Mouse (Mus musculus) CH12.LX (cell line): ENCODE results near the gene Miox. TPM values are rescaled to one million over a fixed set of nuclear protein-coding genes. Genes with fewer than 3 reads are reported as not detected.

Experiments
- DNase-seq: peaks from one replicate; pipeline ENCODE4 v3.0.0-alpha.2; 2013; ENCODE audit errors: extremely low read depth
- H3K27ac ChIP-seq: 2 replicates; pipeline ENCODE4 v1.5.1; 2012; ENCODE audit warnings: low read depth, mild to moderate bottlenecking, control low read depth, moderate library complexity; ENCODE audit not compliant: insufficient read depth
- H3K27me3 ChIP-seq: replicated peaks from 2 replicates; pipeline ENCODE3; 2012; ENCODE audit warnings: inconsistent platforms
- H3K36me3 ChIP-seq, 2 experiments: replicated peaks in 1 of 2; 2 replicates each; pipeline versions ENCODE3 to v1.6.1; 2012; ENCODE audit warnings: inconsistent platforms in 1 of 2, low read length in 1 of 2, mild to moderate bottlenecking in 1 of 2, mixed read lengths in 1 of 2, moderate library complexity in 1 of 2; ENCODE audit not compliant: control insufficient read depth in 1 of 2, insufficient read depth in 1 of 2
- H3K4me1 ChIP-seq, 2 experiments: 2 replicates each; pipeline ENCODE4 v1.6.1; 2012; ENCODE audit warnings: inconsistent platforms in 1 of 2, moderate library complexity in 1 of 2; ENCODE audit not compliant: insufficient read depth in 2 of 2, control insufficient read depth in 1 of 2
- H3K4me2 ChIP-seq: 2 replicates; pipeline ENCODE4 v1.6.1; 2012; ENCODE audit warnings: low read depth, mild to moderate bottlenecking, control low read depth; ENCODE audit not compliant: poor library complexity, insufficient read depth, severe bottlenecking
- H3K4me3 ChIP-seq, 3 experiments: fragments of 150-350 bp in 1 of 3; sonication (generic) in 1 of 3; replicated peaks in 1 of 3; 2 replicates each; pipeline versions ENCODE3 to v1.5.1; 2011 to 2012; ENCODE audit warnings: low read depth in 2 of 3, low read length in 2 of 3, mild to moderate bottlenecking in 2 of 3, moderate library complexity in 2 of 3, control low read depth in 1 of 3, improper control_type of control experiment in 1 of 3, inconsistent platforms in 1 of 3, mixed read lengths in 1 of 3; ENCODE audit not compliant: poor library complexity in 1 of 3
- H3K79me2 ChIP-seq: replicated peaks from 2 replicates; pipeline ENCODE4 v1.6.1; 2012; ENCODE audit warnings: mild to moderate bottlenecking, moderate library complexity; ENCODE audit not compliant: control insufficient read depth, poor library complexity, insufficient read depth, severe bottlenecking; ENCODE audit errors: extremely low read depth
- H3K9ac ChIP-seq: 2 replicates; pipeline ENCODE4 v1.6.1; 2012; ENCODE audit warnings: low read depth, mild to moderate bottlenecking, control low read depth, moderate library complexity; ENCODE audit not compliant: insufficient read depth
- H3K9me3 ChIP-seq: replicated peaks from 2 replicates; pipeline ENCODE3; 2012; ENCODE audit warnings: low read length, inconsistent platforms, mixed read lengths
- BHLHE40 ChIP-seq: IDR thresholded peaks from 2 replicates; pipeline ENCODE4 v1.6.1; 2011; ENCODE audit warnings: mild to moderate bottlenecking, low read depth, low read length, improper control_type of control experiment
- CHD2 ChIP-seq: IDR thresholded peaks from 2 replicates; pipeline ENCODE4 v1.6.1; 2011; ENCODE audit warnings: low read length, improper control_type of control experiment
- CTCF ChIP-seq, 2 experiments: IDR thresholded peaks in 1 of 2; conservative IDR thresholded peaks in 1 of 2; 2 replicates each; pipeline ENCODE4 v1.5.1; 2011 to 2012; ENCODE audit warnings: low read depth in 2 of 2, low read length in 2 of 2, improper control_type of control experiment in 1 of 2, inconsistent platforms in 1 of 2, mild to moderate bottlenecking in 1 of 2, moderate library complexity in 1 of 2
- EP300 ChIP-seq: IDR thresholded peaks from 2 replicates; pipeline ENCODE4 v1.6.1; 2011; ENCODE audit warnings: low read length, improper control_type of control experiment
- GABPA ChIP-seq: IDR thresholded peaks from 2 replicates; pipeline ENCODE4 v1.6.1; 2012; ENCODE audit warnings: low read depth, low read length, improper control_type of control experiment, inconsistent platforms; ENCODE audit not compliant: insufficient replicate concordance
- IRF4 ChIP-seq: IDR thresholded peaks from 2 replicates; pipeline ENCODE4 v1.6.1; 2014; ENCODE audit warnings: low read depth, mild to moderate bottlenecking, inconsistent platforms, low read length, improper control_type of control experiment
- MAFK ChIP-seq: IDR thresholded peaks from 2 replicates; pipeline ENCODE4 v1.6.1; 2011; ENCODE audit warnings: low read length, improper control_type of control experiment; ENCODE audit not compliant: insufficient replicate concordance
- MAX ChIP-seq: IDR thresholded peaks from 2 replicates; pipeline ENCODE4 v1.6.1; 2011; ENCODE audit warnings: low read length, improper control_type of control experiment
- MEF2A ChIP-seq: IDR thresholded peaks from 2 replicates; pipeline ENCODE4 v1.6.1; 2014; ENCODE audit warnings: low read depth, mild to moderate bottlenecking, inconsistent platforms, low read length, improper control_type of control experiment, borderline replicate concordance
- MXI1 ChIP-seq: IDR thresholded peaks from 2 replicates; pipeline ENCODE4 v1.6.1; 2011; ENCODE audit warnings: mild to moderate bottlenecking, low read depth, low read length, improper control_type of control experiment
- MYC ChIP-seq: IDR thresholded peaks from 2 replicates; pipeline ENCODE4 v1.6.1; 2011; ENCODE audit warnings: low read depth, mild to moderate bottlenecking, improper control_type of control experiment, low read length
- NRF1 ChIP-seq: IDR thresholded peaks from 2 replicates; pipeline ENCODE4 v1.6.1; 2014; ENCODE audit warnings: low read depth, mild to moderate bottlenecking, inconsistent platforms, low read length, improper control_type of control experiment, moderate library complexity
- POLR2A ChIP-seq: IDR thresholded peaks from 2 replicates; pipeline ENCODE4 v1.6.1; 2011; ENCODE audit warnings: low read depth, mild to moderate bottlenecking, improper control_type of control experiment, low read length
- POLR2AphosphoS2 ChIP-seq: IDR thresholded peaks from 2 replicates; pipeline ENCODE4 v1.6.1; 2011; ENCODE audit warnings: low read depth, low read length, improper control_type of control experiment
- RAD21 ChIP-seq: IDR thresholded peaks from 2 replicates; pipeline ENCODE4 v1.6.1; 2011; ENCODE audit warnings: low read depth, mild to moderate bottlenecking, low read length, improper control_type of control experiment, moderate library complexity
- SMC3 ChIP-seq: IDR thresholded peaks from 2 replicates; pipeline ENCODE4 v1.6.1; 2011; ENCODE audit warnings: low read depth, low read length, improper control_type of control experiment
- TCF12 ChIP-seq: IDR thresholded peaks from 2 replicates; pipeline ENCODE4 v1.6.1; 2014; ENCODE audit warnings: low read depth, mild to moderate bottlenecking, inconsistent platforms, low read length, improper control_type of control experiment
- USF2 ChIP-seq: conservative IDR thresholded peaks from 2 replicates; pipeline ENCODE4 v1.6.1; 2011; ENCODE audit warnings: low read depth, low read length, improper control_type of control experiment
- ZKSCAN1 ChIP-seq: IDR thresholded peaks from 2 replicates; pipeline ENCODE4 v1.6.1; 2012; ENCODE audit warnings: low read depth, inconsistent platforms, low read length, improper control_type of control experiment, borderline replicate concordance
- ZMIZ1 ChIP-seq: IDR thresholded peaks from 2 replicates; pipeline ENCODE4 v1.6.1; 2012; ENCODE audit warnings: low read depth, mild to moderate bottlenecking, inconsistent platforms, low read length, improper control_type of control experiment
- dilution Hi-C: fragments of 300-500 bp; cut with MboI; formaldehyde crosslinking; loops from 2 replicates; pipeline ENCODE4 v1.14.3; 2020; ENCODE audit warnings: low sequenced_read_pairs; ENCODE audit not compliant: extremely low pct_unique_long_range_greater_than_20kb, extremely low pct_ligation_motif_present
- in situ Hi-C: fragments of 300-500 bp; cut with MboI; formaldehyde crosslinking; loops from 3 replicates; pipeline ENCODE4 v1.14.3; 2019; ENCODE audit warnings: low sequenced_read_pairs, low pct_ligation_motif_present, low pct_unique_long_range_greater_than_20kb, mixed read lengths
- polyA plus RNA-seq: library from polyadenylated mRNA; unstranded; fragments of >175 nt; gene quantifications from 2 replicates; pipeline ENCODE4 v1.2.1, GENCODE M21; 2012; ENCODE audit warnings: low read depth; ENCODE audit not compliant: insufficient read length
- total RNA-seq, 2 experiments: library from RNA; depleted of rRNA; stranded (reverse); fragments of 300-350 nt in 1 of 2; fragments of >200 nt in 1 of 2; gene quantifications; 2 replicates each; pipeline ENCODE4 v1.2.3; 2012 to 2014

Miox gene
- total and polyA plus RNA-seq, 3 experiments, result not detected

- dilution Hi-C loops (no loop called here), in situ Hi-C loops (loop anchor here (25.0 kb wide), 1 partner anchor 260 kb away; the partner anchor contains the start of gene Tubgcp6)
- TF ChIP-seq POLR2A (0 out of 2 replicates have a peak, but pooled peaks have one; percentile 3), MAX (no peak)
- Histone ChIP-seq H3K9me3 (no peaks in the 10 kb centered on the region), H3K4me1 (peaks cover 0 to 26% of the 10 kb centered on the region in 2 experiments; a peak in 2 of 4 replicates), H3K4me2 (no peak overlapping the region), H3K27ac (no peak overlapping the region), H3K4me3 (no peak overlapping the region), H3K36me3 (peaks cover 55 to 58% of the 10 kb centered on the region in 2 experiments), H3K9ac (no peak overlapping the region), H3K79me2 (no peaks in the 10 kb centered on the region), H3K27me3 (no peaks in the 10 kb centered on the region)
- DNase-seq, result no peak
Measured at GRCm38 (mm10) chr15:89372068-89372467, 37.9 kb downstream of the Miox start.

GRCm38 (mm10) chr15:89372536-89372935, 38.3 kb downstream of the Miox start:
- DNase-seq, result no peak
- Histone ChIP-seq H3K4me2 (peak overlapping the region; percentile 65; the same call in 1 of the 2 replicates), H3K27ac (no peak overlapping the region), H3K9me3 (no peaks in the 10 kb centered on the region), H3K36me3 (peaks cover 51 to 54% of the 10 kb centered on the region in 2 experiments), H3K4me3 (peak overlapping the region in 1 of 3 experiments; percentile 81), H3K4me1 (peaks cover 0 to 26% of the 10 kb centered on the region in 2 experiments; a peak in 2 of 4 replicates), H3K9ac (no peak overlapping the region), H3K79me2 (no peaks in the 10 kb centered on the region), H3K27me3 (no peaks in the 10 kb centered on the region)
- in situ Hi-C loops, result loop anchor here (25.0 kb wide), 1 partner anchor 260 kb away; the partner anchor contains the start of gene Tubgcp6
- dilution Hi-C loops, result no loop called here
- TF ChIP-seq NRF1 (no peak), SMC3 (no peak), ZKSCAN1 (no peak), CHD2 (0 out of 2 replicates have a peak, but pooled peaks have one; percentile 11)

GRCm38 (mm10) chr15:89373027-89373761, 39.0 kb downstream of the Miox start:
- in situ Hi-C loops, result loop anchor here (25.0 kb wide), 1 partner anchor 261 kb away; the partner anchor contains the start of gene Tubgcp6
- H3K4me2 ChIP-seq, result peak overlapping the region; percentile 65
- TF ChIP-seq GABPA (no peak), CTCF (conservative IDR thresholded peaks at IDR 0.05 in 1 of 2, IDR thresholded peaks at IDR 0.05 in 1 of 2; ENCODE audit: low read depth in 2 of 2, low read length in 2 of 2) (peak; percentile 40 to 78; a peak in 3 of 4 replicates), NRF1 (peak; percentile 44; the same call in 1 of the 2 replicates), MAFK (no peak), BHLHE40 (no peak), MXI1 (peak; percentile 63; the same call in 1 of the 2 replicates), EP300 (no peak), ZMIZ1 (peak; percentile 70; the same call in 1 of the 2 replicates), SMC3 (peak; percentile 51), MYC (peak; percentile 75), USF2 (no peak), ZKSCAN1 (no peak), MEF2A (no peak), TCF12 (peak; percentile 40; the same call in 1 of the 2 replicates), IRF4 (peak; percentile 47), RAD21 (peak; percentile 41), POLR2AphosphoS2 (peak; percentile 88)
- peaks cover 44 to 47% of the 10 kb centered on the region in 2 experiments for H3K36me3 ChIP-seq
- peaks cover 3% of the 10 kb centered on the region for H3K9me3 ChIP-seq
- peaks cover 0 to 26% of the 10 kb centered on the region in 2 experiments; a peak in 2 of 4 replicates for H3K4me1 ChIP-seq
- H3K9ac ChIP-seq, result peak overlapping the region; percentile 83
- no peaks in the 10 kb centered on the region for H3K27me3 ChIP-seq
- H3K27ac ChIP-seq, result peak overlapping the region; percentile 83
- peak; percentile 90 for DNase-seq
- H3K79me2 ChIP-seq, result no peaks in the 10 kb centered on the region
- dilution Hi-C loops, result no loop called here
- peak overlapping the region; percentile 80 to 96 (median 81) for H3K4me3 ChIP-seq
